Mouse (Mus musculus): Measurements from ENCODE around the gene Bmpr2.

DNA sequence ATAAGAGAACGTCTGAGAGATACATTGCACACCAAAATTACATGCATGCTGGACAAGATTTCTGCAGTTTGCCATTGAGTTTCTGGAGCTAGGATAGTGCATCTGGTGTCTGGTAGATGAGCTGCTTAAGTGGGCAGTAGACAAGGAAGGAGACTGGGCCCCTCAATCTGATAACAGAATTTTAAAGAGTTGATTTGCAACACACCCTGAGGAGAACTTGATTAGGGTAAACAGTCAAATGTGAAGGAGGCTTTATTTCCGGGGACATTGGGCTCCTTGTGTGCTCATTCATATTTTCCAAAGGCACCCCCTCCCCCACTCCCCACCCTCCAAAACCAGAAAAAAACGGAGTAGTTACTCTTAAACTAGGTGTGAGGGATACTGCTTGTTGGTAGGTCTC is 151.6 kb downstream of the Bmpr2 start:
- TF ChIP-seq CTCF (IDR thresholded peaks at IDR 0.05; ENCODE audit: insufficient read depth, low read depth, low read length) (no peak), POLR2A (IDR thresholded peaks at IDR 0.05; ENCODE audit: insufficient read depth, low read depth, low read length) (no peak)
